Mouse (Mus musculus) c-Kit-positive CD71-positive TER-119-negative erythroid progenitor cells, embryonic 14.5 days (primary cell): ENCODE measurements at regions not wholly inside any gene's neighbourhood (a gene's known extent, or its start where the extent isn't known, plus 50 kb on each side); places are given as distances from the start of the nearest gene placed in this dataset.

ENCODE experiments used
- DNase-seq: peaks from one replicate; pipeline ENCODE4 v3.0.0-alpha.2; 2013; ENCODE audit warnings: low read depth

GRCm38 (mm10) chr2:51448121-51448520 is 179.2 kb upstream of the Tas2r134 start:
- DNase-seq = no peak

DNA sequence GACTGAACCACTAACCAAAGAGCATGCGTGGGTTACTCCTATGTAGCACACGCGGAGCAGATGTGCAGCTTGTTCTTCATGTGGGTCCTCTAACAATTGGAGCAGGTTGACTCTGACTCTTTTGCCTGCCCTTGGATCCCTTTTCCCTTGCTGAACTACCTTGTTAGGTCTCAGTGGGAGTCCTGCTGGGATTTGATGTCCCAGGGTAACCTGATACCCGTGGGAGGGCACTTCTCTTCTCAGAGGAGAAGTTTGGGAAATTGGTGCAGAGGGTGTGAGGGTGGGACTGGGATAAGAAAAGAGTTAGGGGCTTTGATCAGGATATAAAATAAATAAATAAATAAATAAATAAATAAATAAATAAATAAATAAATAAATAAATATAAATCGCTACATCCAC is 179.7 kb upstream of the Tas2r134 start:
- no peak for DNase-seq

DNA sequence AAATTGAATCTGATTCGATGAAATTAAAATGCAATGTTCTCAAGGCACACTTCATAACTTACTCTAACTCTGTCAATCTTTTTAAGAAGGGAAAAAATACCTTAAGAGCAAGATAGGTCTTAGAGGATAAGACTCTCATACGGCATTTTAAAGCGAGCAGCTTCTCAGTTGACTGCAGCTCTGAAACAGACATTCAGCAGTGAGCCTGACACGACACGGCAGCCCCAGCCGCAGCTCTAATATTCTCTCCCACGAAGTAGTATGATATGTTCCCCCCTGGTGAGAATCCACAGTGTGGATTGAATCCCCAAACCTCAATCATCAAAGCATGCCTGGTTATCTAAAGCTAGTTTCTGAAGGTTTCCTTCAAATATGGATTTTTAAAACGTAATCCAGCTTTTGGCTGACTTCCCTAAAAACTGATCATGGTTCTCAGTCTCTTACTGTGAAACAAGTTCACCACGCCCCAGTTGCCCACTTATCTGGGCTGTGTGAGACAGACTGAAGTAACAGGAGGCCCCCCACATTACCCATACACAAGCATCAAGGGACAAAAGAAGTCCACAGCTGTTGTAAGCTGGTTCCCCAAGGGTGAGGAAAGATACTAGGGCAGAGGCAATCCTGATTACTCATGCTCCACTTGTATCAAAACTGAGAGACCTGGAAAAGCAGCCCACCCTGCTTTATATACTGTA is 182.8 kb upstream of the Tas2r134 start:
- DNase-seq = no peak

DNA sequence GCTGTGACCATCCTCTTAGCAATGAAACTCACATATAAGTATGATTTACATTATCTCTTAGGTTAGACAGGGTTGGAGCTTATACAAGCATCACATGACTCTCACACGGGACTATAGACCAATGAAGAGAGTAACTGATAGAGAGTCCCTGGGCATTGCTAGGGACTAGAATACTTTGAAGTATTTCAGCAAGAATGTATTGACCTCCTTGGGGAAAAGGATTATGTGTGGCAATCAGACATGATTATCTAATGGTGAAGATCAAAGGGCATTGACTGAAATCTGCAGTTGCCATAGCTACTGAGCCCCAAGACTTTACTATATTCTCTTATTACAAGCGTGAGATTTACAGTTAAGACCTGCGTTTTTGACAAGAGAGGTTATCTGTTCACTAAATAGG is 183.4 kb upstream of the Tas2r134 start:
- DNase-seq = no peak

DNA sequence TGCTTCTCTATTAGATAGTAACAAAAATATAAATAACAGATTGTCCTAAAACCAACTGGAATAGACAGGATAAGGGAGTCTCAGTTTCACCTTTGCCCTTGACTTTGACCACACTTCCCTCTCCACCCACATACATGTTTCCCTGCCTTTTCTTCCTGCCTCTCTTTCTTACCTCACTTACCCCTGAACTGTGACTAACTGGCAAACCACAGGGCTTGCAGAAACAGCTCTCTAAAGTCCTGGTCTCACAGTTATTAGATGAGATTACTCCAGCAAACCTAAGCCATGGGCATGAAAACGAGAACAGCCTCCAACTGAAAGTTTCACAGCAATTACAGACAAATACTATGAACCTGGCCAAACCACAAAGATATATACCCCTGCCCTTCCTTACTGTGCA is 188.3 kb upstream of the Tas2r134 start:
- DNase-seq = no peak

- no peak for DNase-seq
Observed at GRCm38 (mm10) chr2:51436590-51436989, 190.7 kb upstream of the Tas2r134 start.

- DNase-seq = no peak
Observed at GRCm38 (mm10) chr2:51431564-51431963, 195.7 kb upstream of the Tas2r134 start.

GRCm38 (mm10) chr2:51429716-51430115 is 197.6 kb upstream of the Tas2r134 start:
- DNase-seq = no peak

DNA sequence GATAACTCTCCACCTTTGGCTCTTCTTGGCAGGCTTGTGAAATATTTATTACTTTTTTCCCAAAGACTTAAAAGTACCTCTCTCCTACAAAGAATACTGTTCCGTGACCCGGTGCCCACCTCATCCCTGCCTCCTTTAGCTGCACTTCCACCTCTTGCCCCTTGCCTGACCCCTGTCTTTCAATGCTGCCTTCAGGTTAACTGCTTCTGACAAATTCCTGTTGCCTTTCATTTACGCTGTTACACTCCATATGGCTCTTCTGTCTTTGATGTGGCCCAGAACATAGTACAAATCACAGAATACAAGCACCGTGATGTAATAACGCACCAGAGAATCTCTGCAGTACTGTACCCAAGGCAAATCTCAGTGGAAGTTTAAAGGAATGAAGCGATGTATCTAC is 204.9 kb upstream of the Tas2r134 start:
- no peak for DNase-seq

DNA sequence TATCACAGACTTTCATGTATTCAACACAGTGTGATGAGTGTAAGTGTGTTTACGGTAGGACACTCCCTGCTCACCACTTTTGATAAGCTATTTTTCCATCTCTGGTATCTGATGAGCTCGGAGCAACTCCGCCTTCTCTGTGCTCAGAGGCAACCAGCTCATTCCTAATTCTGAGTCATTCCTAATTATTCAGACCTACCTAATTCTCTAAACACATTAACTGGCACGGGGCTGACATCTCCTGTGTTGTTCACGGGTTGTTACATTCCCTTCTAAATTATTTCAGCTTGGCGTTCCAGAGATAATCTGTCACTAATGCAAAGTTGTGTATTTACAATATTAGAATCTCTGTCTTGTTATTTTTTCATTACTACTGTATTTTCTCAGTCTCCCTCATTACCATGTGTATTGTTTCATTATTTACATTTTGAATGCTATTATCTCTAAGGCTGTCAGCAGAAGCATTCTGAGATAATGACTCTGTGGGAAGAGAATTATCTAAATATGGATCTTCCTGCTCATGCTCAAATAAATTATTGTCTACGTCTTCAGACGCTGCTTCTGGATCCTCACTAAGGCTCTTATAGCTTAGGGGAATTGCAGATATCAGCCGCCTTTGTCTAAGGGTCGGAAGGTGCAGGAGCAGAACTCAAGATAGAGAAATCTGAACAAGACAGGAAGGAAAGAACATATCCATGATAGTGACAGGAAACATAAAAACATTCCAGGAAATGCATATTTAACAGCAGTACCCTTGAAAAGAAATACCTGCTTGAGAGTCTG is 209.2 kb upstream of the Tas2r134 start:
- no peak for DNase-seq

- DNase-seq = no peak
Observed at GRCm38 (mm10) chr2:51388390-51388789, 238.9 kb upstream of the Tas2r134 start.

DNA sequence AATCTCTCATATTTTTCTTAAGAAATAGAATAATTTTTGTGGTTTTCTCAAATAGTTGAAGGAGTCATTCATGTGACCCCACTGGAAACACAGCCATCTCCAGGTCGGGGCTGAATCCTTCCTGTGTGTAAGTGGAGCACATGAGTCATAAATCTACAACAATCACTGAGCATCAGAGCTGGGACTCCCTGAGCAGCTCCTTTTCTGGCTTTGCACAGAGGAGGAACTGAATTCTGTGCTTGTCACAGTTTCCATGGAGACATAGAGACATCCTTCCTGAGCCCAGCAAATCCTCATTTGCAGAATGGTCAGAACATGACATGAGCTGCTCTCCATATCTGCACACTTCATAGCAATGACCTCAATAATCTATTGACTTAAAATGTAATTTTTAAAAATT is 238.2 kb upstream of the Rnd3 start:
- no peak for DNase-seq

DNA sequence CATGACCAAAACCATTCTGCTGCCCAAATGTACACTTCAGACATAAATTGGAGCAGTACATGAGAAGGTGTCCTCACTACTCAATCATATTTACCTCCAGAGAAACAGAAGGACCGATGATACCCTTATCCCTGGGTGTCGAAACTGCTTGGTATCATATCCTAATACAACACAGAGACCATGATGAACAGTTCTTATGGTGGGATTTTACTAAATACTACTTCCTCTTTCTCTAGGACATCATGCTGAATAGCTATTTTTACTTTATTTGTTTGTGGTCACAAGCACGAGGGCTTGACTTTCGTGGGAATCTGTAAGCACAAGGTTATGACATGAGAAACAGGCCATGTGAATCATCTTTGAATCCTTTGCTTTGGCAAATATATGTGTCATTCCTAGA is 227.7 kb upstream of the Rnd3 start:
- DNase-seq = no peak

DNA sequence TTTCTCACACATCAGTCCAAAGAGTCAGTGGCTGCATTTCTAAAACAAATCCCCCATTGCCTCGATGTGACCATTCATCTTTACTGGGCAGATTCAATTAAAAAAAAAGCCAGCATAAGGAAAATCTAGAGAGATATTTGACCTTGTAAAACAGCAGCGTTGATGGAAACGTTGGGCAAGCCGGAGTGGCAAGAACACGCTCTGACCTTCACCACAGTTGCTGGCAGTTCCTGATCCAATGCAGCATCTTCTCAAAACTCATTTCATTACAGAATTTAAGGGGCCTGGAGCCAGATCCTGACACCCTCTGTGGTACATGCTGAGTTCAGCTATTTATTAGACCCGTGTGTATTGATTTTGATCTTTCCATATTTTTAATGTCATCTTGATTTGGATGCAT is 225.7 kb upstream of the Rnd3 start:
- DNase-seq = no peak

DNA sequence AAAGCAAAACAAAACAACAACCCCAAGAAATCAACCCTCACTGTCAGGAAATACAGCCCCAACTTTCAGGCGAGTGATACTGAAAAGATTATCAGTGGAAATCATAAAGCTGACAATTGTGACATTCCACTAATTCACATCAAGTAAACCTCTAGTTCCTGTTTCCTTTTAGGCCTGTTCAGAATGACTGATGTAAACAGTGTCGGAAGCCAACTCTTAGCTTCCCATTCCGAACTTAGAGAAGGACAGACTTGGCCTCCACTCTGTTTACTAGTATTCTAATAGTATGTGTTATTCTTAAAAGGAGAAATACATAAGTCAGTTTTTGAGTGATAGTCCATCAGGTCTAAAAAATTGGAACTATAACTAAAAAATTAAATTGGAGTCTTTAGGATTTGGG is 223.9 kb upstream of the Rnd3 start:
- DNase-seq = no peak

- DNase-seq = no peak
Observed at GRCm38 (mm10) chr2:51362825-51363616, 214.1 kb upstream of the Rnd3 start.

GRCm38 (mm10) chr2:51355281-51355680 is 206.4 kb upstream of the Rnd3 start:
- DNase-seq = no peak

DNA sequence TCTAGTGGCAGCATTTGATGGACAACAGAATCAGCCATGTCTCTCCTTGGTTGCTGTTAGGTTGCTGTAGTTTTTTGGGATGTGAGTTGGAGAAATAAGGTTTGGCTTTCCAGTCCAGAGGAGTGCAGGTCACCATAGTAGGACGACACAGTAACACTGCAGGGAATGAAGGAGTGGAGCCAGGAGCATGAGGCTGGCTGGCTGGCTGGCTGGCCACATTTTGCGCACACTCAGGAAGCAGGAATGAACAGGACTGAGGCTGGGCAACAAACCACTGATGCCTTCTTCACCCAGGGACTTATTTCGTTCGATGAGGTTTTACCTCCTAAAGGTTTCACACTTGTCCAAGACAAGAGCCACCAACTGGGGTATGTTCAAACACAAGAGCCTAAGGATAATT is 205.9 kb upstream of the Rnd3 start:
- no peak for DNase-seq

DNA sequence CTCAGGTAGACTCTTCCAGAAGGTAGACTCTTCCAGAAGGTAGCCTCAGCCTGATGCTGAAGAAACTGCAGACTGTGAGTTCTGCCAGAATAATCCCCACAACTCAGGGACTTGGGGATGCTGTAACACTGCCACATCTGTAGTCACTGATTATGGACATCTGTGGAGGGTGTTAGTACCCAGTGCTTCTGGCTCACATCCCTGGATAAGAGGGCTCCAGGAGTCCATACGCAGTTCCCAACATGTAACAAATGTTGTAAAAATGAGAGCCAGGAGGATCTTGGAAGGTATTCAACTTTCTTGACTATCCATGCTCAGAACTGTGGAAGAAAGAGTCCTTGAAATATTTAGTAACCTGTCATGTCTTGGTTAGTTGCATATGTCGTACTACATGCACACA is 200.7 kb upstream of the Rnd3 start:
- no peak for DNase-seq

DNA sequence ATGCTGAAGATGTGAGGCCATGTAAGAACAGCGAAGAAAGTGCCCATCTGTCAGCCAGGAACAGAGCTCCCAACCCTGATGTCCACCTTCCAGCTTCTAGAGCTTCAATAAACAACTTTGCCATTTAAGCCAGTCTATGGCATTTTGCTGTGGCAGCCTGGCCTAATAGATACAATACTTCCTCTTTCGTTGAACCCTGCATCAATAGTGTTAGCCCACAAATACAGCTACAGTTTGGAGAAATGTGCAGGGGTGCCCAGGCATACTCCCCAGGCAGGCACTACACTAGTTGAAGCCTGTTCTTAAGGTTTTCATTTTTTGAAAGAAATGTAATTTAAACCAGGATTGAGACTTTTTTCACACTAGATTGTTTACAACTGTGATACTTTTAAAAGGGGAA is 199.9 kb upstream of the Rnd3 start:
- no peak for DNase-seq

DNA sequence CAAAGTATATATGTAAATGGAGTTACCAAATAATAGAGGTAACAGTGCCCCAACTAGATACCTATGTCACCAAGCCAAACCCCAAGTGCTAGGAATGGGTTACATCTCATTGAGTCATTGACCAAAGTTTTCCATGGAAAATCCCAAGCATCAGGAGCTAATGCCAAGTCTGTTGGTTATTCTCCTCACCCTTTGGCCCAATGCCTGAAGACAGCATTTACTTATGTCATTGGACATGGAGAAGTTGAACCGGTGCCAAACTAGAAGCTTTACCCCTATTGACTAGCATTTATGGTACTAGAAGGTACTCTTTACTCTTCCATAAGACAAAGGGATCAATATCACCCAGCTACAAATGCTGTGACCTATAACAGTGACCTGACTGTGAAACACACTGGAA is 198.2 kb upstream of the Rnd3 start:
- DNase-seq = no peak

GRCm38 (mm10) chr2:51342421-51342820 is 193.5 kb upstream of the Rnd3 start:
- DNase-seq = no peak

- no peak for DNase-seq
Observed at GRCm38 (mm10) chr2:51334437-51334836, 185.5 kb upstream of the Rnd3 start.
